Mouse (Mus musculus) right cerebral cortex, postnatal 4 days (tissue): Measurements from ENCODE around the gene Acap1.

Experiments used
- DNase-seq: peaks from one replicate; pipeline ENCODE4 v3.0.0-alpha.2; 2022

Acap1 gene

GRCm38 (mm10) chr11:69901406-69901846 is 6.1 kb upstream of the Acap1 start:
- DNase-seq, result peak; percentile 87

- DNase-seq, result peak; percentile 77
Observed at GRCm38 (mm10) chr11:69900471-69901405, 5.4 kb upstream of the Acap1 start, which contains the start of the genes 2810408A11Rik and Neurl4. Gene 2810408A11Rik (minus strand): TSS chr11:69900987. Gene Neurl4 (plus strand): TSS chr11:69901072.

- no peak for DNase-seq
Observed at GRCm38 (mm10) chr11:69899870-69900269, 4.5 kb upstream of the Acap1 start.

- no peak for DNase-seq
Observed at GRCm38 (mm10) chr11:69894671-69895070, 668 bp downstream of the Acap1 start.

GRCm38 (mm10) chr11:69891482-69891881 is 3.9 kb downstream of the Acap1 start:
- peak; percentile 51 for DNase-seq

GRCm38 (mm10) chr11:69886907-69887635 is 8.3 kb downstream of the Acap1 start:
- DNase-seq, result no peak

GRCm38 (mm10) chr11:69884663-69885062 is 10.7 kb downstream of the Acap1 start:
- no peak for DNase-seq

- DNase-seq, result no peak
Observed at GRCm38 (mm10) chr11:69884240-69884639, 11.1 kb downstream of the Acap1 start.

- no peak for DNase-seq
Observed at GRCm38 (mm10) chr11:69883527-69884151, 11.7 kb downstream of the Acap1 start.

- no peak for DNase-seq
Observed at GRCm38 (mm10) chr11:69883066-69883465, 12.3 kb downstream of the Acap1 start.

- no peak for DNase-seq
Observed at GRCm38 (mm10) chr11:69881787-69882670, 13.3 kb downstream of the Acap1 start.

GRCm38 (mm10) chr11:69880853-69881603 is 14.3 kb downstream of the Acap1 start, which contains the start of gene Kctd11:
Gene Kctd11 (minus strand): TSS chr11:69881406.
- peak; percentile 60 for DNase-seq

GRCm38 (mm10) chr11:69880506-69880852 is 14.9 kb downstream of the Acap1 start:
- peak; percentile 48 for DNase-seq

GRCm38 (mm10) chr11:69879711-69880110 is 15.6 kb downstream of the Acap1 start:
- DNase-seq, result no peak

- DNase-seq, result no peak
Observed at GRCm38 (mm10) chr11:69878952-69879351, 16.4 kb downstream of the Acap1 start.

GRCm38 (mm10) chr11:69878399-69878798 is 16.9 kb downstream of the Acap1 start:
- no peak for DNase-seq

GRCm38 (mm10) chr11:69877878-69878277 is 17.5 kb downstream of the Acap1 start, which contains the start of gene Tmem95:
Gene Tmem95 (minus strand): TSS chr11:69878018.
- DNase-seq, result no peak

GRCm38 (mm10) chr11:69876867-69877266 is 18.5 kb downstream of the Acap1 start:
- peak; percentile 83 for DNase-seq

- DNase-seq, result no peak
Observed at GRCm38 (mm10) chr11:69876186-69876585, 19.2 kb downstream of the Acap1 start.

- DNase-seq, result no peak
Observed at GRCm38 (mm10) chr11:69872451-69872850, 22.9 kb downstream of the Acap1 start.

GRCm38 (mm10) chr11:69871822-69872221 is 23.5 kb downstream of the Acap1 start:
- DNase-seq, result no peak
